Mouse (Mus musculus): ENCODE measurements around the gene Apobec1.

GRCm38 (mm10) chr6:122532883-122533302, 69.4 kb downstream of the Apobec1 start:
- TF ChIP-seq POLR2A (IDR thresholded peaks at IDR 0.05; ENCODE audit: low read depth, low read length) (no peak), CTCF (IDR thresholded peaks at IDR 0.05; ENCODE audit: borderline replicate concordance, insufficient read depth, low read length) (no peak)

All from embryonic fibroblast, embryonic 13.5 days (primary cell).